Mouse (Mus musculus) liver, adult 2 months (tissue): ENCODE data around the gene Apol6.

Source experiments
- CTCF ChIP-seq: fragments of 200-500 bp; IDR thresholded peaks from 2 replicates; pipeline ENCODE4 v1.5.1; 2011; ENCODE audit warnings: low read depth, low read length, control low read depth
- POLR2A ChIP-seq: fragments of 200-500 bp; IDR thresholded peaks from 2 replicates; pipeline ENCODE4 v1.6.1; 2011; ENCODE audit warnings: low read length, control low read depth; ENCODE audit not compliant: insufficient read depth; ENCODE audit errors: extremely low read depth

- TF ChIP-seq CTCF (no peak), POLR2A (no peak)
Measured at GRCm38 (mm10) chr15:77097358-77097757, 52.8 kb downstream of the Apol6 start.
